Mouse (Mus musculus) stomach, postnatal 0 days (tissue): Measurements from ENCODE around the gene Ccdc92. TPM values are rescaled to one million over a fixed set of nuclear protein-coding genes. Genes with fewer than 3 reads are reported as not detected.

Experiments
- ATAC-seq: fragments of 200-750 bp; cut with Nextera tagmentation; 2 replicates; pipeline ENCODE4 v1.8.0; 2017; ENCODE audit not compliant: low FRiP score, low TSS enrichment
- DNase-seq: peaks from one replicate; pipeline ENCODE4 v3.0.0-alpha.2; 2016; ENCODE audit warnings: low spot score
- H3K27ac ChIP-seq: fragments of 300-500 bp; sonication (generic); replicated peaks from 2 replicates; pipeline ENCODE4 v1.5.1; 2014; ENCODE audit warnings: mild to moderate bottlenecking, control low read depth
- H3K27me3 ChIP-seq: fragments of 300-500 bp; sonication (generic); 2 replicates; pipeline ENCODE4 v1.6.1; 2014; ENCODE audit warnings: low read length; ENCODE audit not compliant: control insufficient read depth, insufficient read depth
- H3K36me3 ChIP-seq: fragments of 300-500 bp; sonication (generic); 2 replicates; pipeline ENCODE4 v1.6.1; 2014; ENCODE audit warnings: low read length, mixed read lengths; ENCODE audit not compliant: control insufficient read depth, insufficient read depth
- H3K4me1 ChIP-seq: fragments of 300-500 bp; sonication (generic); replicated peaks from 2 replicates; pipeline ENCODE4 v1.6.1; 2014; ENCODE audit warnings: antibody characterized with exemption; ENCODE audit not compliant: control insufficient read depth, insufficient read depth
- H3K4me2 ChIP-seq: fragments of 300-500 bp; sonication (generic); replicated peaks from 2 replicates; pipeline ENCODE4 v1.6.1; 2014; ENCODE audit warnings: low read depth, mild to moderate bottlenecking, control low read depth, moderate library complexity
- H3K4me3 ChIP-seq: fragments of 300-500 bp; sonication (generic); 2 replicates; pipeline ENCODE4 v1.5.1; 2014; ENCODE audit warnings: low read depth, low read length, control low read depth
- H3K9ac ChIP-seq: fragments of 300-500 bp; sonication (generic); 2 replicates; pipeline ENCODE4 v1.6.1; 2014; ENCODE audit warnings: mild to moderate bottlenecking, low read length, control low read depth, mixed read lengths
- H3K9me3 ChIP-seq: fragments of 300-500 bp; sonication (generic); 2 replicates; pipeline ENCODE4 v1.6.1; 2016; ENCODE audit warnings: low read length; ENCODE audit not compliant: control insufficient read depth
- CTCF ChIP-seq: IDR thresholded peaks from 2 replicates; pipeline ENCODE4 v1.5.1; 2016; ENCODE audit warnings: antibody characterized with exemption, low read depth, mild to moderate bottlenecking, moderate library complexity
- EP300 ChIP-seq: optimal IDR thresholded peaks from 2 replicates; pipeline ENCODE3; 2016; ENCODE audit warnings: antibody characterized with exemption
- WGBS: fragments of 180-500 bp; shearing (Covaris S2); extraction: QIAGEN DNeasy Blood & Tissue Kit; methylation state at CpG from one replicate; pipeline ENCODE4 v1.1.7; 2014; 5-methylcytosine and 5-hydroxymethylcytosine counted together
- polyA plus RNA-seq: library from polyadenylated mRNA; unstranded; fragments of >200 nt; fragmentation: Nextera tagmentation; extraction: Ambion mirVana; gene quantifications from 2 replicates; pipeline ENCODE4 v1.2.1, GENCODE M21; 2015

The Ccdc92 gene
- polyA plus RNA-seq, 1 experiment from 2014 or later: 4.1 TPM

- DNase-seq (no peak), ATAC-seq (no peak)
- Histone ChIP-seq H3K4me3 (no peak overlapping the region), H3K27me3 (no peaks in the 10 kb centered on the region), H3K27ac (no peak overlapping the region), H3K9me3 (no peaks in the 10 kb centered on the region), H3K36me3 (no peaks in the 10 kb centered on the region), H3K4me1 (no peaks in the 10 kb centered on the region), H3K9ac (no peak overlapping the region), H3K4me2 (no peak overlapping the region)
- no peak for TF ChIP-seq EP300
- no peak for TF ChIP-seq CTCF
- WGBS: 67% methylated on average over 18 of the region's 18 CpGs
These were observed 39.9 kb downstream of the Ccdc92 start for GRCm38 (mm10) chr5:124822128-124822894.

GRCm38 (mm10) chr5:124817050-124817449, 45.2 kb downstream of the Ccdc92 start:
- H3K36me3 ChIP-seq: no peaks in the 10 kb centered on the region
- no peak overlapping the region for H3K4me2 ChIP-seq
- ATAC-seq: no peak
- no peaks in the 10 kb centered on the region for H3K9me3 ChIP-seq
- 76% methylated on average over 15 of the region's 15 CpGs for WGBS
- no peak overlapping the region for H3K4me3 ChIP-seq
- H3K27ac ChIP-seq: no peak overlapping the region
- no peak for DNase-seq
- H3K4me1 ChIP-seq: no peaks in the 10 kb centered on the region
- no peaks in the 10 kb centered on the region for H3K27me3 ChIP-seq
- TF ChIP-seq EP300 (no peak), CTCF (no peak)
- no peak overlapping the region for H3K9ac ChIP-seq

- no peak for ATAC-seq
- WGBS: 70% methylated on average over 5 of the region's 5 CpGs
- DNase-seq: no peak
- TF ChIP-seq EP300: no peak
- no peak for TF ChIP-seq CTCF
- H3K9me3 ChIP-seq: no peaks in the 10 kb centered on the region
- no peak overlapping the region for H3K4me3 ChIP-seq
- no peaks in the 10 kb centered on the region for H3K4me1 ChIP-seq
- no peaks in the 10 kb centered on the region for H3K27me3 ChIP-seq
- H3K4me2 ChIP-seq: no peak overlapping the region
- H3K27ac ChIP-seq: no peak overlapping the region
- H3K9ac ChIP-seq: no peak overlapping the region
- no peaks in the 10 kb centered on the region for H3K36me3 ChIP-seq
These were observed 47.4 kb downstream of the Ccdc92 start for GRCm38 (mm10) chr5:124814797-124815196.

DNA sequence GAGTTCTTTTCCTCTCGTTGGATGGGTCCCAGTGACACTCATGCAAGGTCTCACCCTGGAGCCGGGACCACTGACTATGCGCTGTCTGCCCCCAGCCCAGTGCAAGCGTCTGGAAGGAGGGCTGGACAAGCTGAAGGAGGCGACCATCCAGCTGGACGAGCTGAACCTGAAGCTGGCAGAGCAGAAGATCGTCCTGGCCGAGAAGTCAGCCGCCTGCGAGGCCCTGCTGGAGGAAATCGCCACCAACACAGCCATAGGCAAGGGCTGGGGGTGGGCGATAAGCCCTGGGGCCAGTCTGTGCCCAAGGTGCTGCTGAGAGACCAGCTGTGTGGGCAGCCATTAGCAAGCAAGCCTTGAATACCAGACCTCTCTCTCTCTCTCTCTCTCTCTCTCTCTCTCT, 49.8 kb downstream of the Ccdc92 start:
- H3K27ac ChIP-seq: no peak overlapping the region
- no peak overlapping the region for H3K4me3 ChIP-seq
- H3K27me3 ChIP-seq: no peaks in the 10 kb centered on the region
- WGBS: 76% methylated on average over 12 of the region's 12 CpGs
- ATAC-seq (no peak), DNase-seq (no peak)
- H3K36me3 ChIP-seq: no peaks in the 10 kb centered on the region
- TF ChIP-seq CTCF: no peak
- TF ChIP-seq EP300: no peak
- no peak overlapping the region for H3K4me2 ChIP-seq
- no peaks in the 10 kb centered on the region for H3K9me3 ChIP-seq
- H3K4me1 ChIP-seq: no peaks in the 10 kb centered on the region
- no peak overlapping the region for H3K9ac ChIP-seq

GRCm38 (mm10) chr5:124809708-124810366, 52.4 kb downstream of the Ccdc92 start:
- 78% methylated on average over 4 of the region's 4 CpGs for WGBS
- Histone ChIP-seq H3K4me2 (no peak overlapping the region), H3K9me3 (no peaks in the 10 kb centered on the region), H3K27ac (no peak overlapping the region), H3K36me3 (no peaks in the 10 kb centered on the region), H3K4me1 (no peaks in the 10 kb centered on the region), H3K4me3 (no peak overlapping the region), H3K9ac (no peak overlapping the region), H3K27me3 (no peaks in the 10 kb centered on the region)
- TF ChIP-seq CTCF (no peak), EP300 (no peak)
- ATAC-seq: no peak
- no peak for DNase-seq

GRCm38 (mm10) chr5:124792112-124792511, 70.1 kb downstream of the Ccdc92 start:
- DNase-seq: no peak
- ATAC-seq: no peak
- Histone ChIP-seq H3K4me3 (no peak overlapping the region), H3K9ac (no peak overlapping the region), H3K27ac (no peak overlapping the region), H3K4me2 (no peak overlapping the region), H3K4me1 (no peaks in the 10 kb centered on the region), H3K36me3 (no peaks in the 10 kb centered on the region), H3K9me3 (no peaks in the 10 kb centered on the region), H3K27me3 (no peaks in the 10 kb centered on the region)
- 84% methylated on average over 7 of the region's 7 CpGs for whole genome bisulfite sequencing
- TF ChIP-seq CTCF: no peak
